Mouse (Mus musculus): ENCODE measurements around the gene Lonp2. TPM values are rescaled to one million over a fixed set of nuclear protein-coding genes. Genes with fewer than 3 reads are reported as not detected.

The Lonp2 gene
- polyA plus RNA-seq, 1 experiment from 2014 or later = 50.3 TPM

- H3K27me3 ChIP-seq (replicated peaks; ENCODE audit: control insufficient read depth, insufficient read depth, low read length) = no peaks in the 10 kb centered on the region
- ATAC-seq (replicated peaks; ENCODE audit: low FRiP score) (peak; percentile 86), DNase-seq (ENCODE audit: low spot score) (peak; percentile 62)
Observed at GRCm38 (mm10) chr8:86707873-86708272, 84.0 kb downstream of the Lonp2 start.

DNA sequence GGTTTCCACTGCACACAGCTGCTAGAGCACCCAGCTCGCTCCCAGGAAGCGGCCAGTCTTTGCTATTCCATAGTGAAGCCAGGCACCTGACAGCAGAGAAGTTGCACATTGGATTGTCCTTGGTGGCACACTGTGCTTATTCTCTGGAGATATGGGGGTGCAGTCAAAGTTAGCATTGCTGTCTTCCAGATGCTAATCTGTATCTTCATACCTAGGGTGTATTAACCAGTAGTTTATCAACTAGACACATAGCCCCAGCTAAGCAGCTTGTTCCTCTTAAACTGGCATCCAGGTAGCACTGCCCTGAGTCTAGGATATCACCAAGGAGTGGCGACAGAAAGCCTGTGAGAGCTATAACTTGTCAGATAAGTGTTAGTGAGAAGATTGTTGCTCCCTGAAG, 88.8 kb downstream of the Lonp2 start:
- Histone ChIP-seq H3K4me1 (replicated peaks; ENCODE audit: control insufficient read depth, insufficient read depth, low read length) (peaks cover 16% of the 10 kb centered on the region), H3K4me2 (no peak overlapping the region), H3K27ac (ENCODE audit: low read depth, low read length) (peak overlapping the region; percentile 33; the same call in 1 of the 2 replicates), H3K9me3 (ENCODE audit: control insufficient read depth, low read length) (no peaks in the 10 kb centered on the region), H3K9ac (ENCODE audit: low read depth, low read length) (no peak overlapping the region), H3K27me3 (replicated peaks; ENCODE audit: control insufficient read depth, insufficient read depth, low read length) (no peaks in the 10 kb centered on the region), H3K4me3 (ENCODE audit: low read depth, low read length) (no peak overlapping the region), H3K36me3 (ENCODE audit: control insufficient read depth, insufficient read depth, low read length) (peaks cover 2% of the 10 kb centered on the region; the same call in 1 of the 2 replicates)
- DNase-seq (ENCODE audit: low spot score) (no peak), ATAC-seq (replicated peaks; ENCODE audit: low FRiP score) (peak; percentile 70)
- 72% methylated on average over 3 of the region's 3 CpGs for WGBS

More at GRCm38 (mm10) chr8:86707873-86708272, 84.0 kb downstream of the Lonp2 start:
- H3K27ac ChIP-seq (ENCODE audit: low read depth, low read length) = peak overlapping the region; percentile 81
- H3K9me3 ChIP-seq (ENCODE audit: control insufficient read depth, low read length) = no peaks in the 10 kb centered on the region
- no peak overlapping the region for H3K4me3 ChIP-seq (ENCODE audit: low read depth, low read length)
- peak overlapping the region; percentile 46 for H3K4me2 ChIP-seq
- no peaks in the 10 kb centered on the region; the same call in 1 of the 2 replicates for H3K36me3 ChIP-seq (ENCODE audit: control insufficient read depth, insufficient read depth, low read length)
- H3K4me1 ChIP-seq (replicated peaks; ENCODE audit: control insufficient read depth, insufficient read depth, low read length) = peaks cover 26% of the 10 kb centered on the region
- no peak overlapping the region for H3K9ac ChIP-seq (ENCODE audit: low read depth, low read length)
- 36% methylated on average over 4 of the region's 4 CpGs for whole genome bisulfite sequencing

- H3K4me3 ChIP-seq (ENCODE audit: low read depth, low read length) = no peak overlapping the region
- no peak for ATAC-seq (replicated peaks; ENCODE audit: low FRiP score)
- peaks cover 8% of the 10 kb centered on the region for H3K36me3 ChIP-seq (ENCODE audit: control insufficient read depth, insufficient read depth, low read length)
- no peaks in the 10 kb centered on the region for H3K9me3 ChIP-seq (ENCODE audit: control insufficient read depth, low read length)
- H3K27ac ChIP-seq (ENCODE audit: low read depth, low read length) = no peak overlapping the region
- H3K4me2 ChIP-seq = no peak overlapping the region
- no peak overlapping the region for H3K9ac ChIP-seq (ENCODE audit: low read depth, low read length)
- peaks cover 11% of the 10 kb centered on the region for H3K4me1 ChIP-seq (replicated peaks; ENCODE audit: control insufficient read depth, insufficient read depth, low read length)
- DNase-seq (ENCODE audit: low spot score) = no peak
- H3K27me3 ChIP-seq (replicated peaks; ENCODE audit: control insufficient read depth, insufficient read depth, low read length) = no peaks in the 10 kb centered on the region
- WGBS = 85% methylated on average over 14 of the region's 14 CpGs
Observed at GRCm38 (mm10) chr8:86713407-86714188, 89.8 kb downstream of the Lonp2 start.

- Histone ChIP-seq H3K4me2 (no peak overlapping the region), H3K27me3 (replicated peaks; ENCODE audit: control insufficient read depth, insufficient read depth, low read length) (no peaks in the 10 kb centered on the region), H3K4me3 (ENCODE audit: low read depth, low read length) (no peak overlapping the region), H3K36me3 (ENCODE audit: control insufficient read depth, insufficient read depth, low read length) (peaks cover 16% of the 10 kb centered on the region), H3K9ac (ENCODE audit: low read depth, low read length) (no peak overlapping the region), H3K9me3 (ENCODE audit: control insufficient read depth, low read length) (no peaks in the 10 kb centered on the region), H3K27ac (ENCODE audit: low read depth, low read length) (no peak overlapping the region), H3K4me1 (replicated peaks; ENCODE audit: control insufficient read depth, insufficient read depth, low read length) (0 out of 2 replicates have a peak, but pooled peaks cover 2% of the 10 kb centered on the region)
- 85% methylated on average over 2 of the region's 2 CpGs for WGBS
- DNase-seq (ENCODE audit: low spot score) = no peak
- no peak for ATAC-seq (replicated peaks; ENCODE audit: low FRiP score)
Observed at GRCm38 (mm10) chr8:86718332-86718994, 94.6 kb downstream of the Lonp2 start.

GRCm38 (mm10) chr8:86719368-86719767, 95.5 kb downstream of the Lonp2 start:
- Histone ChIP-seq H3K27me3 (replicated peaks; ENCODE audit: control insufficient read depth, insufficient read depth, low read length) (no peaks in the 10 kb centered on the region), H3K4me3 (ENCODE audit: low read depth, low read length) (no peak overlapping the region), H3K9me3 (ENCODE audit: control insufficient read depth, low read length) (no peaks in the 10 kb centered on the region), H3K27ac (ENCODE audit: low read depth, low read length) (no peak overlapping the region), H3K4me2 (no peak overlapping the region), H3K4me1 (replicated peaks; ENCODE audit: control insufficient read depth, insufficient read depth, low read length) (0 out of 2 replicates have a peak, but pooled peaks cover 2% of the 10 kb centered on the region), H3K36me3 (ENCODE audit: control insufficient read depth, insufficient read depth, low read length) (peaks cover 16% of the 10 kb centered on the region), H3K9ac (ENCODE audit: low read depth, low read length) (no peak overlapping the region)
- 76% methylated on average over 1 of the region's 1 CpGs for WGBS
- no peak for ATAC-seq (replicated peaks; ENCODE audit: low FRiP score)
- no peak for DNase-seq (ENCODE audit: low spot score)

GRCm38 (mm10) chr8:86720756-86721459, 97.1 kb downstream of the Lonp2 start:
- 0 out of 2 replicates have a peak, but pooled peaks cover 2% of the 10 kb centered on the region for H3K4me1 ChIP-seq (replicated peaks; ENCODE audit: control insufficient read depth, insufficient read depth, low read length)
- DNase-seq (ENCODE audit: low spot score) = no peak
- peaks cover 16% of the 10 kb centered on the region for H3K36me3 ChIP-seq (ENCODE audit: control insufficient read depth, insufficient read depth, low read length)

DNA sequence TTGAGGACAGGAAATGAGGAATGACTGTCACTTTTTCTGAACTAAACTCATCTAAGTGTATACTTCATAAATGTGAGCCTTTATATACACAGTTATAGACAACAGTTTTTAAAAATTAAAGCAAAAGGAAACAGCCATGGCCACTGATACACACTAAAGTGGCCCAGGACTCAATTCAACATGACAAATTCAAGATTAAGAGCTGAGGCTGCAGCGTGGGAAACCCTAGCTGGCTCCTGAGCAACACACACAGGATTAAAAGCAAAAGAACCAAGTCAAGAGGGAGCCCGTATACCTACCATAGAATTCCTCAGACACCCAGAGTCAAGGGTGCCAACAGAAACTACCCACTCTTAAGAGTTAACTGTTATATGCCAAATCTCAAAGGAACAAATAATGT, 97.6 kb downstream of the Lonp2 start:
- ATAC-seq (replicated peaks; ENCODE audit: low FRiP score) (no peak), DNase-seq (ENCODE audit: low spot score) (no peak)
- H3K4me3 ChIP-seq (ENCODE audit: low read depth, low read length) = no peak overlapping the region
- peaks cover 14% of the 10 kb centered on the region for H3K36me3 ChIP-seq (ENCODE audit: control insufficient read depth, insufficient read depth, low read length)
- 83% methylated on average over 2 of the region's 2 CpGs for WGBS
- no peaks in the 10 kb centered on the region for H3K9me3 ChIP-seq (ENCODE audit: control insufficient read depth, low read length)
- H3K9ac ChIP-seq (ENCODE audit: low read depth, low read length) = no peak overlapping the region
- no peak overlapping the region for H3K4me2 ChIP-seq
- no peaks in the 10 kb centered on the region for H3K27me3 ChIP-seq (replicated peaks; ENCODE audit: control insufficient read depth, insufficient read depth, low read length)
- no peak overlapping the region for H3K27ac ChIP-seq (ENCODE audit: low read depth, low read length)
- H3K4me1 ChIP-seq (replicated peaks; ENCODE audit: control insufficient read depth, insufficient read depth, low read length) = 0 out of 2 replicates have a peak, but pooled peaks cover 2% of the 10 kb centered on the region

More at GRCm38 (mm10) chr8:86720756-86721459, 97.1 kb downstream of the Lonp2 start:
- ATAC-seq (replicated peaks; ENCODE audit: low FRiP score) = 0 out of 2 replicates have a peak, but pooled peaks have one; percentile 51
- Histone ChIP-seq H3K9ac (ENCODE audit: low read depth, low read length) (no peak overlapping the region), H3K9me3 (ENCODE audit: control insufficient read depth, low read length) (no peaks in the 10 kb centered on the region), H3K27me3 (replicated peaks; ENCODE audit: control insufficient read depth, insufficient read depth, low read length) (no peaks in the 10 kb centered on the region), H3K4me3 (ENCODE audit: low read depth, low read length) (no peak overlapping the region), H3K4me2 (no peak overlapping the region), H3K27ac (ENCODE audit: low read depth, low read length) (no peak overlapping the region)
- 90% methylated on average over 6 of the region's 6 CpGs for WGBS

DNA sequence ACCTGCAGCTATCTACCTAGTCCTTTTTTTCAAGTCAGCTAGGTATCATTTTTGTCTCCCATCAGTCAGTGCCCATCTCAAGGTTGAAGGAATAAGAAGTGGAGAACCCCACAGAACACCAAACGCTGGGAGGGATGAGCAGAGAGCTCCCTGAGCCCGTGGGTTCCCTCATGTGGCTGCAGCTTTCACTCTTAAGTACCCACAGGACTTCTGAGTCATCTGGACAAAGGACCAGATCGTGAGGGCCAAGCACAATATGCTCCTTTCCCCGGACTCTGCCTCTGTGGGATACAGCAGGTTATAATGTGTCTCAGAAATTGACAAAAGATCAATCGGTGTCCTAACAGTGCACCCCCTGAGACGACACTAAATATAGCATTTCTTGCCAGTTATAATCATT, 103.1 kb downstream of the Lonp2 start:
- WGBS = 79% methylated on average over 6 of the region's 6 CpGs
- ATAC-seq (replicated peaks; ENCODE audit: low FRiP score) (no peak), DNase-seq (ENCODE audit: low spot score) (no peak)
- Histone ChIP-seq H3K4me1 (replicated peaks; ENCODE audit: control insufficient read depth, insufficient read depth, low read length) (peaks cover 19% of the 10 kb centered on the region), H3K9me3 (ENCODE audit: control insufficient read depth, low read length) (no peaks in the 10 kb centered on the region), H3K27me3 (replicated peaks; ENCODE audit: control insufficient read depth, insufficient read depth, low read length) (no peaks in the 10 kb centered on the region), H3K36me3 (ENCODE audit: control insufficient read depth, insufficient read depth, low read length) (no peaks in the 10 kb centered on the region), H3K4me3 (ENCODE audit: low read depth, low read length) (no peak overlapping the region), H3K27ac (ENCODE audit: low read depth, low read length) (no peak overlapping the region), H3K4me2 (peak overlapping the region; percentile 20; the same call in 1 of the 2 replicates), H3K9ac (ENCODE audit: low read depth, low read length) (no peak overlapping the region)
